Mouse (Mus musculus) intestine, postnatal 0 days (tissue): Measurements from ENCODE around the gene Homer2. TPM values are rescaled to one million over a fixed set of nuclear protein-coding genes. Genes with fewer than 3 reads are reported as not detected.
A peak's percentile ranks its signal among the peaks of the same experiment; 100 is the strongest.

Experiments used
- ATAC-seq: fragments of 200-750 bp; cut with Nextera tagmentation; 2 replicates; pipeline ENCODE4 v1.8.0; 2017; ENCODE audit warnings: mild to moderate bottlenecking, moderate TSS enrichment, moderate library complexity
- H3K27ac ChIP-seq: fragments of 300-500 bp; sonication (generic); 2 replicates; pipeline ENCODE4 v1.5.1; 2014; ENCODE audit warnings: mild to moderate bottlenecking, low read depth, low read length, moderate library complexity
- H3K27me3 ChIP-seq: fragments of 300-500 bp; sonication (generic); replicated peaks from 2 replicates; pipeline ENCODE4 v1.6.1; 2014; ENCODE audit warnings: low read length, mixed read lengths; ENCODE audit not compliant: control insufficient read depth, insufficient read depth
- H3K36me3 ChIP-seq: fragments of 300-500 bp; sonication (generic); 2 replicates; pipeline ENCODE4 v1.6.1; 2014; ENCODE audit warnings: mild to moderate bottlenecking, moderate library complexity; ENCODE audit not compliant: control insufficient read depth, insufficient read depth
- H3K4me1 ChIP-seq: fragments of 300-500 bp; sonication (generic); replicated peaks from 2 replicates; pipeline ENCODE4 v1.6.1; 2014; ENCODE audit warnings: antibody characterized with exemption, low read length, mixed read lengths; ENCODE audit not compliant: control insufficient read depth, insufficient read depth
- H3K4me2 ChIP-seq: fragments of 300-500 bp; sonication (generic); replicated peaks from 2 replicates; pipeline ENCODE4 v1.6.1; 2014; ENCODE audit warnings: low read depth, mild to moderate bottlenecking, moderate library complexity
- H3K4me3 ChIP-seq: fragments of 300-500 bp; sonication (generic); 2 replicates; pipeline ENCODE4 v1.5.1; 2014; ENCODE audit warnings: low read depth, low read length
- H3K9ac ChIP-seq: fragments of 300-500 bp; sonication (generic); 2 replicates; pipeline ENCODE4 v1.6.1; 2014; ENCODE audit warnings: mild to moderate bottlenecking, low read depth, low read length
- H3K9me3 ChIP-seq: fragments of 300-500 bp; sonication (generic); 2 replicates; pipeline ENCODE4 v1.6.1; 2016; ENCODE audit warnings: mixed run types; ENCODE audit not compliant: control insufficient read depth
- CTCF ChIP-seq: sonication (generic); IDR thresholded peaks from 2 replicates; pipeline ENCODE4 v1.5.1; 2016; ENCODE audit warnings: low read depth, mild to moderate bottlenecking, control low read depth, antibody characterized with exemption, moderate library complexity
- WGBS: fragments of 180-500 bp; shearing (Covaris S2); extraction: QIAGEN DNeasy Blood & Tissue Kit; methylation state at CpG from one replicate; pipeline ENCODE4 v1.1.7; 2014; 5-methylcytosine and 5-hydroxymethylcytosine counted together
- polyA plus RNA-seq: library from polyadenylated mRNA; unstranded; fragments of >200 nt; fragmentation: Nextera tagmentation; extraction: Ambion mirVana; gene quantifications from 2 replicates; pipeline ENCODE4 v1.2.1, GENCODE M21; 2015

The Homer2 gene
- polyA plus RNA-seq, 1 experiment from 2014 or later, result 22.2 TPM

DNA sequence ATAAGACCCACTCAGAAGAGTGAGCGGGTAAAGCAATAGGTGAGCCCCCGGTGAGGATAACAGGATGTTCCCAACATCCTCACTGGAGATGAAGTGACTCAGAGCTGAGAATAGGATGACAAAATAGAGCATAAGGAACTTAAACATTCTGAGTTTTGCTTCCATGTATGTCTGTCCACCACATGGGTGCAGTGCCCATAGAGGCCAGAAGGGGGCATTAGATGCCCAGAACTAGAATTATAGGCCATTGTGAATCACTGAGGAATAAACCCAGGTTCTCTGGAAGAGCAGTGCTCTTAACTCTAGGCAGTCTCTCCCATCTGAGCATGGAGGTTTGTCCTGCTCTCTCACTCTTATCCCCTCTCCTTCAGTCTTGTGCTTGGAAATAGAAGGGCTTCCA lies 153.0 kb downstream of the Homer2 start:
- no peaks in the 10 kb centered on the region for H3K4me1 ChIP-seq
- TF ChIP-seq CTCF, result peak; percentile 75
- 86% methylated on average over 2 of the region's 2 CpGs for WGBS

DNA sequence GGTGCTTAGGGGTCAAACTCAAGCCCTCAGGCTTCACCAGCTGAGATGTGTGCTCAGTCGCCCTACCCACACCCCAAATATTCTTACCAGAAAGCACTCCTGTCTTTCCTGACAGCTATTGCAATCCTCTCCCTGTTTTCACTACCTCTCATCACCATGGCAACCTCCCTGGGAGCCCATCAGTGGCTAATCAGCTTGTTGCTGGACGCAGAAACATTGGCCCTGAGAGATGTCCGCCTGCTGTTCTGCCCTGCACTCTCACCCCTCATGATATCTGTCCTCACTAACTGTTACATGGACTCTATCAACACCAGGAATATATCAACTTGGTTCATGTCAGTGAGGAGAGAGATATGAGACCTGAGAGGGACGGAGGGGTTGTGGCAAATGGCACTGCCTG lies 153.7 kb downstream of the Homer2 start:
- Histone ChIP-seq H3K4me3 (no peak overlapping the region), H3K9me3 (no peaks in the 10 kb centered on the region), H3K4me2 (no peak overlapping the region), H3K27ac (no peak overlapping the region), H3K4me1 (no peaks in the 10 kb centered on the region), H3K36me3 (no peaks in the 10 kb centered on the region), H3K9ac (no peak overlapping the region), H3K27me3 (no peaks in the 10 kb centered on the region)
- ATAC-seq, result no peak
- TF ChIP-seq CTCF, result no peak
- WGBS, result 52% methylated on average over 4 of the region's 4 CpGs

More for the DNA sequence above, 153.0 kb downstream of the Homer2 start:
- Histone ChIP-seq H3K27me3 (no peaks in the 10 kb centered on the region), H3K4me3 (no peak overlapping the region), H3K4me2 (no peak overlapping the region), H3K9ac (no peak overlapping the region), H3K9me3 (no peaks in the 10 kb centered on the region), H3K27ac (no peak overlapping the region), H3K36me3 (no peaks in the 10 kb centered on the region)
- ATAC-seq, result no peak

Other genes with a start within 250 kb of the Homer2 start
- 2.3 and 2.7 TPM in 2 replicates for gene Ap3b2, start 213.6 kb downstream of the Homer2 start, polyA plus RNA-seq
- gene BC048679, start 209.2 kb downstream of the Homer2 start, polyA plus RNA-seq, result not detected in 2 replicates
- 0.05 and 0.08 TPM in 2 replicates for gene Fsd2, start 140.6 kb downstream of the Homer2 start, polyA plus RNA-seq
- gene Whamm, start 136.3 kb downstream of the Homer2 start, polyA plus RNA-seq, result 5.9 and 6.8 TPM in 2 replicates
- gene Ramac, start 55.4 kb upstream of the Homer2 start, polyA plus RNA-seq, result 117 and 118 TPM in 2 replicates
- 48.9 and 49.8 TPM in 2 replicates for gene 3110040N11Rik, start 82.0 kb upstream of the Homer2 start, polyA plus RNA-seq
- gene Btbd1, start 121.9 kb upstream of the Homer2 start, polyA plus RNA-seq, result 41.0 and 42.7 TPM in 2 replicates
- gene Gm10160, start 148.3 kb upstream of the Homer2 start, polyA plus RNA-seq, result not detected in 2 replicates
- 16.5 and 17.8 TPM in 2 replicates for gene Tm6sf1, start 151.5 kb upstream of the Homer2 start, polyA plus RNA-seq
- gene Hdgfl3, start 226.9 kb upstream of the Homer2 start, polyA plus RNA-seq, result 7.1 and 8.3 TPM in 2 replicates